Mouse (Mus musculus) heart, postnatal 25 days (tissue): ENCODE measurements around the gene Txnrd2. TPM values are rescaled to one million over a fixed set of nuclear protein-coding genes. Genes with fewer than 3 reads are reported as not detected.

Source experiments
- DNase-seq: peaks from one replicate; pipeline ENCODE4 v3.0.0; 2022; ENCODE audit warnings: low spot score
- intact Hi-C: fragments of 180-260 bp; cut with DNase I; formaldehyde crosslinking; loops from one replicate; pipeline ENCODE4 v1.15.1; 2025
- total RNA-seq, 2 experiments: library from RNA; stranded (reverse); gene quantifications; 2 replicates each; pipeline ENCODE4 v1.2.3; 2021

Gene Txnrd2
- total RNA-seq, 2 experiments from 2014 or later = 36.1 to 38.2 TPM

- DNase-seq = no peak
- intact Hi-C loops = no loop called here
Measured at GRCm38 (mm10) chr16:18471976-18472375, 45.8 kb downstream of the Txnrd2 start.

DNA sequence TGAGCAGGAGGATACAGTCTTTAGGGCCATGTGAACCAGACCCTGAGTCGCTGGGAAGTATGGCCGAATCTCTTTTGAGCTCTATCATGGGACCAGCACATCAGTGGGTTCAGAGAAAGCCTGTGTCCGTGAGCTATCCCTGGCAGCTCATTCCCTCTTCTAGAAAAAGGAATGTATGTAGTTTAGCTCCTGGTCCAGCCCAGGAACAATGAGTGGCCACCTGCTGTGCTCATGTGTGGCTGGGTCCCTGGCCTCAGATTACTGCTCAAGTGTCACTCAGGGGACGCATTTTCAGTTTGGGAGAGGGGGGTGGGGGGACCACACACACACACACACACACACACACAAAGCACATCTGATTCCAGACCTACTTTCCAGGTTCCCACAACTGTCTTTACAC, 46.2 kb downstream of the Txnrd2 start:
- intact Hi-C loops = no loop called here
- no peak for DNase-seq

- intact Hi-C loops = no loop called here
- DNase-seq = no peak
Measured at GRCm38 (mm10) chr16:18472976-18473375, 46.8 kb downstream of the Txnrd2 start.

DNA sequence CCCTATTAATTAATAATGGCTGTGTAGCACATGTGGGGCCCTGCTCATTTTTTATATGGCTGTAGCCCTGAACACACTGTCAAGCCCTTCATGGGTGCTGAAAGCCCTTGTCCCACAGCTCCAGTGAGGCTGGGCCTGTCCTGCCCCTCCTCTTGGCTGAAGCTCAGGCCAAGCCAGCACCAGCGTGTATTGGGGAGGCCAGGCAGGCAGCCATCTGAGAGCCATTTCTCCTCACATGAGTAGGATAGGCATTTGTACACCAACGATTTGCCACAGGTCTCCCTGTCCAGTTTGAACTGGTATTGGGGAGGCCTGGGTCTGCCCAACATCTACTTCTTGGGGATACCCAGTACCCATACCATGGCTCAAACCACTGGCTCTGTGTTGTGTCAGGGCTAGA, 47.8 kb downstream of the Txnrd2 start:
- intact Hi-C loops = no loop called here
- no peak for DNase-seq

DNA sequence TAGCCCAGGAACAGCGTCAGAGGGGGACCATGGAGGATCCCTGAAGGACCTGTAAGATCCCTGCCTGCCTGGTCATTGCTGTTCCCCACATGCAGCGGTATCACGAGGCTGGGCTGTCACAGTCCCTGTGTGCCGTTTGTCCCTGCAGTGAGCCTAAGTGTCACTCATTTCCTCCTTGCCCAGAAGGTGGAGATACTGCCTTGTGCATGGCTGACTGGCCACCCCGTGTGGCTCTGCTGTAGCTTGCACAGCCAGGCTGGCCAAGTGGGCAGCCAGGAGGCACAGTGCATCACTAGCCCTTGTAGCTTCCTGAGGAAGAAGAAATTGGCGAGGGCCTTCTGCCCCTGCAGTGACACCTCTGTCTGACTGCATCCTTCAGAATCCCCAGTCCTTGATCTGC, 51.8 kb downstream of the Txnrd2 start:
- intact Hi-C loops = no loop called here
- DNase-seq = no peak

DNA sequence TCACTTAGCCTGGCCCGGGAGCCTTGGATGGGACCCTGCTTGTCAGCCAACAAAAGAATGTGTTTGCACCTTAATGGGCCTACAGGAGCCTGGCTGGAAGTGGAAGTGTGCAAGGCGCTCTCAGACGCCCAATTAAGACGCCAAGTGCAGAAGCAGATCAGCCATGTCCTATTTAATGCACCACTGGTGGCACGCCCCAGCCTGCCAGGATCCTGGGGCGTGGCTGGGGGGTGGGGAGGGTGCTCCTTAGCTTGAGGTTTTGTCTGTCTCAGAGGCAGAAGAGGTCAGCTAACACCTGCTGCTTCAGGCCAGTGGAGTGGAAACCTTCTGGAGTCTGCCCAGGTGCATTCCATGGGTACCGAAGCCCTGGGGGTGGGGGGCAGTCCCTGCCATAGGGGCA, 53.5 kb downstream of the Txnrd2 start:
- intact Hi-C loops = no loop called here
- no peak for DNase-seq

GRCm38 (mm10) chr16:18480933-18481485, 54.8 kb downstream of the Txnrd2 start:
- no peak for DNase-seq
- intact Hi-C loops = no loop called here

- intact Hi-C loops = no loop called here
- DNase-seq = no peak
Measured at GRCm38 (mm10) chr16:18482431-18482830, 56.2 kb downstream of the Txnrd2 start.

DNA sequence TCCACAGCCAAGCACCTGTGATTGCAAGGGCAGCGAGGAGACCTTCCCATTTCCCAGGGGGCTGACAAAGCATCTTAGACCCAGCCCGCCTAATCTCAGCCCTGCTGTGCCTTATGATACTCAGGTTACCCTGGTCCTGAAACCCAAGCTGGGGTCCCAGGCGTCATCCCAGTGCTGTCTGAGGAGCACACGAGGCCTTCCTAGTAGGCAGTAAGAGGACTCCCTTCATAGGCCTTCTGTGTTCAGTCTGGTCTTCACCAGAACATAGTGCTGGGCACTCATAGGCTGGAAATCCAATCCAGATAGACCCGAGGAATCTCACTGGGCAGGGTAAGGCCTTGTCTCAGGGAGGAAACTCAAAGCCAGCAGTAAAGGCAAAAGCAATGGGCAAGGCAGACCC, 57.7 kb downstream of the Txnrd2 start:
- DNase-seq = no peak
- intact Hi-C loops = no loop called here

GRCm38 (mm10) chr16:18484386-18484785, 58.2 kb downstream of the Txnrd2 start:
- no peak for DNase-seq
- intact Hi-C loops = no loop called here

DNA sequence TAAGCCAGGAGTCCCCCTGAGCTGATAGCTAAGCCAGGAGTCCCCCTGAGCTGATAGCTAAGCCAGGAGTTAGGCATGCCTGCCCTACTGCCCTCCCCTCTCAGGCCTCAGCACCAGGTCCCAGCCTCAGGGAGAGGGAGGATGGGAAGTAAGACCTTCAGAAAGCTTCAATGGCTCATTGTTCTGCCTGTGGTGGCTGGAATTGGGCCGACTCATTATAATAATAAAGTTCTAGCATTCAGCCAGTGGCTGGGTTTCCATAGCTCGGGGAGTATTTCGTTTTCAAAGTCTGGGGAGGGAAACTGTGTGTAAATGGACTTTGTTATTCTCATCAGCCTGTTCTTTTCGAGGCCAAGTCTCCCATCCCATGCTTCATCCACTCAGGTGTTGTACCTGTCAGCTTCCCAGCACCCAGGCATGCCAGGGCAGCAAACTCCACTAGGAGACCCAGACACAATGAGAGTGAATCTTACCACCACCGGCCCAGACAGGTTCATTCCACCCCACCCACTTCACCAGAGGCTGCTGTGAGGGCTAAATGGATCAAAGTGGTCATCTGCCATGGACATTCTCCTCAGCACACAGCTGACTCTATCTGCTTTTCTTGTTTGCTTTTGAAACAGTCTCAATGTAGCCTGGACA, 58.7 kb downstream of the Txnrd2 start:
- no peak for DNase-seq
- intact Hi-C loops = no loop called here

- DNase-seq = no peak
- intact Hi-C loops = no loop called here
Measured at GRCm38 (mm10) chr16:18486126-18486525, 59.9 kb downstream of the Txnrd2 start.

DNA sequence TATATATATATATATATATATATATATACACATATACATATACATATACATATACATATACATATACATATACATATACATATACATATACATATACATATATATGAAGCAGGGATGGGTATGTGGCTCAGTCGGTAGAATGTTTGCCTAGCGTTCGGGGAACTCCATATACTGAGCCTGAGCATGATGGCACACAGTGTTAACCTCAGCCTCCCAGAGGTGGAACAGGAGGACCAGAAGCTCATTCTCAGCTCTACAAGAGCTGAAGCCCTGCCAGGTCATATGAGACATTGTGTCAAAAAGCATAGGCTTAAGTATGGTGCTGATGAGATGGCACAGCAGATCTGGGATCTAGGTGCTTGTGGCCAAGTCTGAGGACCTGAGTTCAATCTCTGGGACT, 64.1 kb downstream of the Txnrd2 start:
- no peak for DNase-seq
- intact Hi-C loops = no loop called here

DNA sequence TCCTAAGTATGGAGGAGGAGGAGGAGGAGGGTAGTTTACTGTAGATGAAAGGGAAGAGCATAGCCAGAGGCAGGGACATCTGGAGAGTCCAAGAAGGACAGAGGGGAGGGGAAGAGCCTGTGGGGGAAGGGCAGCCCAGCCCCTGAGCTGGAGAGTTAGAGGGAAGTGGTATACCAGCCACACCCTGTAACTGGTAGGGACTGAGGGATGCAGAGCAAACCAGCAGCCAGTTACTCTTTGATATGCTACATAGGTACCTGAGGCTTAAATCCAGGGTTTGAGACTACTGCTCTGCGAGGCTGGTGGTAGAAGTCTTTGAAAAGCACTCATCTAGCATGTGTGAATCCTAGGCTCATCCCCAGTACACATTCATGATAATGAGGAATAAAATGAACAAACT, 64.7 kb downstream of the Txnrd2 start:
- intact Hi-C loops = no loop called here
- DNase-seq = no peak

DNA sequence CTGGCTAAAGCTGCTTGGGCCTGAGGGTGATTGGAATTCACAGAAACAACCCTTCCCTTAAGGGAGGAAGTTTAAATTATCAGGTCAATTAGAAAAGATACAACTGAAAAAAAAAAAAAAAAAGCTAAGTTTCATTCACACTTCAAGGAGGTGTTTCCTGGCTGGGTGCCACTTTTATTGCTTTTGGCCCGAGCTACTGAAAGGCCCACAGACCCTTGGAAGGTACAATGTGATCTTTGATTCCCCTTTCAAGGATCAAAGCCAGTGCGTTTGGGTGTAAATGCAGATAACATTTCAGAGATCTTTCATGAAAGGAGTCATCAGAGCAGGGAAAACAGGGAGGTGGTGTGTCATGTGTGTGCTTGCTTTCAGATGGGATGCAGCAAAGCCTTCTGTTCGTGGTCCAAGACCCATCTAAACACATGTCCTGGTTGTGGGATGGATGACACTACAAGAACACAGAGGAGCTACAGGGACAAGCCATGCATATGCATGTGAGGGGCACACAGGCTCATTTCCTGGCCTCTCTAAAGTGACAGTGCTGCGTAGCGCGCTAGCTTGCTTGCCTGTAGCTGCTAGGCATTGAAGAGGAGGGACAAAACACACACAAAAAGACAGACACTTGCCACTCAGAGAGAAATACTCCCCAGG, 71.8 kb downstream of the Txnrd2 start:
- DNase-seq = no peak
- intact Hi-C loops = loop anchor here (5.0 kb wide), 1 partner anchor 151 kb away; the partner anchor contains the start of genes Arvcf and Tango2

- intact Hi-C loops = loop anchor here (5.0 kb wide), 1 partner anchor 151 kb away; the partner anchor contains the start of genes Arvcf and Tango2
- peak; percentile 91 for DNase-seq
Measured at GRCm38 (mm10) chr16:18498558-18498990, 72.4 kb downstream of the Txnrd2 start, which contains the start of the genes Gnb1l and Rtl10. Gnb1l (plus strand) TSS chr16:18498713. Rtl10 (plus strand) TSS chr16:18498901.

- intact Hi-C loops = loop anchor here (5.0 kb wide), 1 partner anchor 152 kb away; the partner anchor contains the start of genes Arvcf and Tango2
- DNase-seq = no peak
Measured at GRCm38 (mm10) chr16:18498996-18499395, 72.8 kb downstream of the Txnrd2 start.

DNA sequence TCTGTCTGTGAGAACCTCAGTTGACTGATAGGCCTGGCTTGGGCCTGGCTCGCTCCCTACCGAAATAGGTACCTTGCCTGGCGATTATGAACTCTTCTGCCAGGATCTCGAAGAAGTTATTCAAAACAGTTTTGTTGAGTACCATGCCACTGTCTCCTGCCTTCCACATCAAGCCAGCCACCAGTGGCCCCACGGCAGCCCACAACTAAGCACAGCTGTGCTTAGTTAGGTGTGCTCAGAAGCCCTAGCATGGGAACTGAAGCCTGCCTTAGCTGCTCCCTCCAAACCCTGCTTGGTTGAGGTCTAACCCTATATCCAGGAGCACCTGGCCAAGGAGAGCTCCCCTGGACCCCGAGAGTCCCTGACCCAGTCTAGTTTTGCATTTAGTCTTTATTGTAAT, 75.3 kb downstream of the Txnrd2 start:
- intact Hi-C loops = no loop called here
- DNase-seq = no peak

GRCm38 (mm10) chr16:18503566-18504342, 77.6 kb downstream of the Txnrd2 start:
- intact Hi-C loops = no loop called here
- no peak for DNase-seq

DNA sequence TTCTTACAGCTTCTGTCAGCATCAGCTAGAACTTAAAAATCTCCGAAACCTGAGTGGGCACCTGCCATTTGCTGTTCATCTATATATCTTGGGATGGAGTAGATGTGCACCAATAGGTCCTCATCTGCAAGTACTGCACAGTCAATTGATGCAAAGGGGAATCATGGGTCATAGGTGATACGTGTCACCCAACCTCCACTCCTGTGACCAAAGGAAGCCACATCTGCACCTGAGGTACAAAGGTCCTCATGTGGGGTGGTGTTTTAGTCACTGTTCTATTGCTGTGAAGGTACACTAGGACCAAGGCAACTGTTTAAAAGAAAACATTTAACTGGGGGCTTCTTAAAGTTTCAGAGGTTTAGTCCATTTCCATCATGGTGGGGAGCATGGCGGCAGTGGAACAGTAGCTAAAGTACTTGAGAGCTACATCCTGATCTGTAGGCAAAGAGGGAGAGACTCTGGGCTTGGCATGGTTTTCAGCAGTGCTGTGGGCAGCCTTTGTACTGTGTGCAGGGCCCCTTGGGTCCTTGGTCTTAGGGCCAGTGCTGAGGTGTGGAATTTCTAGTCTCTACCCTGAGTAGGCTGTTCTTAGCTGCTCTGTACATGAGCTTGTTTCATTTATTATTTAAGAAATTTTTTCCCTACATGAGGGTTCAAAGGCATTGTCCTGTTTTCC, 80.5 kb downstream of the Txnrd2 start:
- no peak for DNase-seq
- intact Hi-C loops = no loop called here
